Mouse (Mus musculus) testis, adult 10 weeks (tissue): Measurements from ENCODE around the gene Sgpl1. TPM values are rescaled to one million over a fixed set of nuclear protein-coding genes. Genes with fewer than 3 reads are reported as not detected.

Experiments
- polyA plus RNA-seq: library from polyadenylated mRNA; stranded (reverse); fragments of 350-450 nt; fragmentation: Illumina TruSeq; extraction: RNeasy Lipid Tissue Mini Kit (QIAGEN cat#74804); gene quantifications from one replicate; pipeline ENCODE4 v1.2.3, GENCODE M21; 2014; ENCODE audit warnings: low read depth, low replicate concordance

Gene Sgpl1
- 22.8 TPM for polyA plus RNA-seq

GRCm38 (mm10) chr10:61147157-61148040 lies at the start of gene Sgpl1:
Sgpl1 (minus strand) TSS chr10:61147703.

GRCm38 (mm10) chr10:61171654-61172053 lies 24.2 kb upstream of the Sgpl1 start, which contains the start of gene Tbata:
Tbata (plus strand) TSS chr10:61171954.

GRCm38 (mm10) chr10:61089170-61090142 lies 58.0 kb downstream of the Sgpl1 start, which contains the start of gene Pcbd1:
Pcbd1 (plus strand) TSS chr10:61089331.

Other genes starting within 250 kb of the Sgpl1 start
- 0.90 TPM for gene Pcbd1, start 58.4 kb downstream of the Sgpl1 start, polyA plus RNA-seq
- gene Tbata, start 24.3 kb upstream of the Sgpl1 start, polyA plus RNA-seq: 88.5 TPM
- gene Adamts14, start 125.7 kb upstream of the Sgpl1 start, polyA plus RNA-seq: not detected
- gene Prf1, start 150.1 kb upstream of the Sgpl1 start, polyA plus RNA-seq: not detected
- gene Pald1, start 235.8 kb upstream of the Sgpl1 start, polyA plus RNA-seq: 0.99 TPM